Mouse (Mus musculus): ENCODE measurements around the gene Wfikkn2. TPM values are rescaled to one million over a fixed set of nuclear protein-coding genes. Genes with fewer than 3 reads are reported as not detected.
A peak's percentile ranks its signal among the peaks of the same experiment; 100 is the strongest.

The Wfikkn2 gene
- polyA plus RNA-seq, 1 experiment from 2014 or later: 0.45 TPM

DNA sequence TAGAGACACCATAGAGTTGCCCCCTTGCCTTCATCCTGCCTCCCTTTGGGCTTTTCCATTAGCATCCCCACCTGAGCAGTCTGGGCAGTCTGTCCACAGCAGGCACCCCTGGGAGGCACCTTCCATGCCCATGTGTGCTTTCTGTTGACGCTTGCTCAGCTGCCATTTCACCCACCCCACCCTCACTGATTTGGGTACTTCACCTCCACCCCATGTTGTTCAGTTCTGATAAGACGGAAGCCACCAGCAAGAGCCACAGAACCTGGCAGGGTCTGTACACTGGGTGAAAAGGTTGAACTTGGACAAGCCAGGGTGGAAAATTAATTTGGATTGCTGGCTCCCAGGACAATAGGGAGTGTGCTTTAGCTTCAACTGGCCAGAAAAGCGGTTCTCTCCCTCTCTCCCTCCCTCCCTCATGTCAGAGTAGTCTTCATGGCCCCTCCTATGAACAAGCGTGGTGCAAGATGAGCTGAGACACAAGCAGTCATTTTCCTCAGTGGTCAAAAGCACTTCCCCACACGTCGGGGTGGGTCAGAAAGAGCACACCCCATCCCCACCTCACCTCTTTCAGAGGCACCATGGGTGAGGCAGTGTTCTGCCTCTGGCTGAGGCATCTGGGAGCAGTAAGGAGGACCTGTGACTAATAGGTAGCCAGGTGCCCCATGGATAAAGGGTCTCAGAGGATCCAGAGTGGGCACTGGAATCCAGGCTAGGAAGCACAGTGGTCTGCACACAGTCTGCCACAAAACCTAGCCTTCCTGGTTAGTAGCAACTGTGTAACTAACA lies 16.0 kb upstream of the Wfikkn2 start:
- ATAC-seq (ENCODE audit: insufficient read depth) (no peak), DNase-seq (no peak)
- no peak for TF ChIP-seq CTCF (IDR thresholded peaks at IDR 0.05; ENCODE audit: low read depth)
- no peaks in the 10 kb centered on the region for H3K36me3 ChIP-seq (ENCODE audit: insufficient read depth)
- no peak overlapping the region for H3K9ac ChIP-seq
- H3K27ac ChIP-seq (ENCODE audit: low read depth): no peak overlapping the region
- no peak overlapping the region for H3K4me2 ChIP-seq
- no peak overlapping the region for H3K4me3 ChIP-seq (ENCODE audit: low read depth, low read length)
- H3K9me3 ChIP-seq (ENCODE audit: low read depth, low read length): no peaks in the 10 kb centered on the region
- whole genome bisulfite sequencing: 43% methylated on average over 6 of the region's 6 CpGs
- no peaks in the 10 kb centered on the region for H3K27me3 ChIP-seq (ENCODE audit: insufficient read depth, low read length)
- no peaks in the 10 kb centered on the region for H3K4me1 ChIP-seq (ENCODE audit: insufficient read depth)

DNA sequence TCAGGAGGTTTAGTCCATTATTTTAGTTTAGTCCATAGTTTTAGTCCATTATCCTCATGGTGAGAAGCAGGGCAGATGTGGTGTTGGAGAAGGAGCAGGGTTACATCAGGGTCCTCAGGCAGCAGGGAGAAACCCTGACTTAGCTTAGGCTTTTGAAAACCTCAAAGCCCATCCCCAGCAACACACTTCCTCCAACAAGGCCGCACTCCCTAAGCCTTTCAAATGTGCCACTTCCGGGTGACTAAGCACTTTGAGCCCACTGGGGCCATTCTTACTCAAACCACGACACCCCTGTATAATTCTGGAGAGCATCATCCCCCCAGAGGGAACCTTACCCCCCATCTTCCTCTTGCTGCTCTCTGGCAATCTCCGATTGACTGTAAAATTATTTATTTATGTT lies 14.0 kb upstream of the Wfikkn2 start:
- Histone ChIP-seq H3K27ac (ENCODE audit: low read depth) (no peak overlapping the region), H3K9me3 (ENCODE audit: low read depth, low read length) (no peaks in the 10 kb centered on the region), H3K4me3 (ENCODE audit: low read depth, low read length) (no peak overlapping the region), H3K4me1 (ENCODE audit: insufficient read depth) (no peaks in the 10 kb centered on the region), H3K4me2 (no peak overlapping the region), H3K9ac (no peak overlapping the region), H3K27me3 (ENCODE audit: insufficient read depth, low read length) (no peaks in the 10 kb centered on the region), H3K36me3 (ENCODE audit: insufficient read depth) (no peaks in the 10 kb centered on the region)
- TF ChIP-seq CTCF (IDR thresholded peaks at IDR 0.05; ENCODE audit: low read depth): no peak
- WGBS: 75% methylated on average over 4 of the region's 4 CpGs
- ATAC-seq (ENCODE audit: insufficient read depth) (no peak), DNase-seq (no peak)

- ATAC-seq (ENCODE audit: insufficient read depth): no peak
- 37% methylated on average over 14 of the region's 14 CpGs for WGBS
These were observed 12.2 kb upstream of the Wfikkn2 start for GRCm38 (mm10) chr11:94257987-94258386.

GRCm38 (mm10) chr11:94255733-94256132 lies 9.9 kb upstream of the Wfikkn2 start:
- H3K4me3 ChIP-seq (ENCODE audit: low read depth, low read length): no peak overlapping the region
- WGBS: 70% methylated on average over 5 of the region's 5 CpGs
- DNase-seq: no peak
- no peak for ATAC-seq (ENCODE audit: insufficient read depth)
- H3K4me1 ChIP-seq (ENCODE audit: insufficient read depth): no peaks in the 10 kb centered on the region
- H3K36me3 ChIP-seq (ENCODE audit: insufficient read depth): no peaks in the 10 kb centered on the region
- TF ChIP-seq CTCF (IDR thresholded peaks at IDR 0.05; ENCODE audit: low read depth): no peak
- H3K9me3 ChIP-seq (ENCODE audit: low read depth, low read length): no peaks in the 10 kb centered on the region
- no peak overlapping the region for H3K4me2 ChIP-seq
- no peaks in the 10 kb centered on the region for H3K27me3 ChIP-seq (ENCODE audit: insufficient read depth, low read length)
- no peak overlapping the region for H3K9ac ChIP-seq
- H3K27ac ChIP-seq (ENCODE audit: low read depth): no peak overlapping the region

More at GRCm38 (mm10) chr11:94257987-94258386, 12.2 kb upstream of the Wfikkn2 start:
- no peak for DNase-seq
- Histone ChIP-seq H3K9me3 (ENCODE audit: low read depth, low read length) (no peaks in the 10 kb centered on the region), H3K4me1 (ENCODE audit: insufficient read depth) (no peaks in the 10 kb centered on the region), H3K27me3 (ENCODE audit: insufficient read depth, low read length) (no peaks in the 10 kb centered on the region), H3K4me2 (no peak overlapping the region), H3K9ac (no peak overlapping the region), H3K36me3 (ENCODE audit: insufficient read depth) (no peaks in the 10 kb centered on the region), H3K27ac (ENCODE audit: low read depth) (no peak overlapping the region), H3K4me3 (ENCODE audit: low read depth, low read length) (no peak overlapping the region)
- no peak for TF ChIP-seq CTCF (IDR thresholded peaks at IDR 0.05; ENCODE audit: low read depth)

GRCm38 (mm10) chr11:94253691-94254090 lies 7.9 kb upstream of the Wfikkn2 start:
- no peaks in the 10 kb centered on the region for H3K4me1 ChIP-seq (ENCODE audit: insufficient read depth)
- ATAC-seq (ENCODE audit: insufficient read depth): no peak
- H3K4me2 ChIP-seq: no peak overlapping the region
- 85% methylated on average over 10 of the region's 10 CpGs for WGBS
- H3K9me3 ChIP-seq (ENCODE audit: low read depth, low read length): no peaks in the 10 kb centered on the region
- no peaks in the 10 kb centered on the region for H3K27me3 ChIP-seq (ENCODE audit: insufficient read depth, low read length)
- DNase-seq: no peak
- H3K27ac ChIP-seq (ENCODE audit: low read depth): no peak overlapping the region
- no peak overlapping the region for H3K4me3 ChIP-seq (ENCODE audit: low read depth, low read length)
- no peaks in the 10 kb centered on the region for H3K36me3 ChIP-seq (ENCODE audit: insufficient read depth)
- no peak for TF ChIP-seq CTCF (IDR thresholded peaks at IDR 0.05; ENCODE audit: low read depth)
- no peak overlapping the region for H3K9ac ChIP-seq

DNA sequence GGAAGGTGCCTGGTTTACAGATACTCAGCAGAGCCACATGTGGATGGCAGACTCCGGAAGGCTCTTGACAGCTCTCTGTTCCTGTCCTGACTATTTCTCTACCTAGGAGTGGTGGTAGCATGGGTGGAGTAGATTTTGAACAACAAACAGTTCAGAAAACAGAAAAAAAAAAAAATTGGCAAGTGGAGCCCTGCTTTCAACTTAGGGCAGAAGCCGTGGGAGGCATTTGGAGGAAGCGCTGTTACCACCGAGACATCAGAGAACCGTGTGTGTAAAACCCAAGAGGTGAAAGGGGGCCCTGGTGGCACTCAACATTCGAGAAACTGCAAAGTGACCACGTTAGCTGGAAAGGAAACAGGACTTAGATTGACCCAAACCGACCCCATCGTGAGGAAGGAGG lies 7.4 kb upstream of the Wfikkn2 start:
- ATAC-seq (ENCODE audit: insufficient read depth): no peak
- Histone ChIP-seq H3K4me3 (ENCODE audit: low read depth, low read length) (no peak overlapping the region), H3K4me1 (ENCODE audit: insufficient read depth) (no peaks in the 10 kb centered on the region), H3K27ac (ENCODE audit: low read depth) (no peak overlapping the region), H3K4me2 (no peak overlapping the region), H3K27me3 (ENCODE audit: insufficient read depth, low read length) (no peaks in the 10 kb centered on the region), H3K9me3 (ENCODE audit: low read depth, low read length) (no peaks in the 10 kb centered on the region), H3K36me3 (ENCODE audit: insufficient read depth) (no peaks in the 10 kb centered on the region), H3K9ac (no peak overlapping the region)
- WGBS: 72% methylated on average over 9 of the region's 9 CpGs
- DNase-seq: no peak
- no peak for TF ChIP-seq CTCF (IDR thresholded peaks at IDR 0.05; ENCODE audit: low read depth)

DNA sequence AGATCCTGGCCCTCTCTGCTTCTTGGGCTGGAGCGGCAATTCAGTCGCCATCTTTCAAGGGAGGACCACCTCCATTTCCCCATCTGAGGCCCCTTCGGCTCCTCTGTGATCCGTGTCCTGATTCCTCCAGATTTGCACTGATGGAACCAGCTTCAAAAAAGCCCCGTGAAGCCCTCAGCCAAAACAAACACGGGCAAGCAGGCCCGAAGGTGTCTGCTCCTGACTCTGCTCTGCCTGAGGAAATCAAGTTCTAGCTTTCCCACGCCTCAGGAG lies 920 bp upstream of the Wfikkn2 start:
- no peak overlapping the region for H3K4me3 ChIP-seq (ENCODE audit: low read depth, low read length)
- H3K4me2 ChIP-seq: no peak overlapping the region
- H3K36me3 ChIP-seq (ENCODE audit: insufficient read depth): no peaks in the 10 kb centered on the region
- no peak for DNase-seq
- H3K9me3 ChIP-seq (ENCODE audit: low read depth, low read length): no peaks in the 10 kb centered on the region
- 38% methylated on average over 8 of the region's 8 CpGs for WGBS
- no peak for TF ChIP-seq CTCF (IDR thresholded peaks at IDR 0.05; ENCODE audit: low read depth)
- ATAC-seq (ENCODE audit: insufficient read depth): no peak
- peaks cover 19% of the 10 kb centered on the region for H3K4me1 ChIP-seq (ENCODE audit: insufficient read depth)
- H3K27ac ChIP-seq (ENCODE audit: low read depth): peak overlapping the region; percentile 46; the same call in 1 of the 2 replicates
- H3K27me3 ChIP-seq (ENCODE audit: insufficient read depth, low read length): peaks cover 6% of the 10 kb centered on the region; the same call in 1 of the 2 replicates
- no peak overlapping the region for H3K9ac ChIP-seq
